Mouse (Mus musculus): ENCODE measurements at regions not wholly inside any gene's neighbourhood (a gene's known extent, or its start where the extent isn't known, plus 50 kb on each side); places are given as distances from the start of the nearest gene placed in this dataset.

DNA sequence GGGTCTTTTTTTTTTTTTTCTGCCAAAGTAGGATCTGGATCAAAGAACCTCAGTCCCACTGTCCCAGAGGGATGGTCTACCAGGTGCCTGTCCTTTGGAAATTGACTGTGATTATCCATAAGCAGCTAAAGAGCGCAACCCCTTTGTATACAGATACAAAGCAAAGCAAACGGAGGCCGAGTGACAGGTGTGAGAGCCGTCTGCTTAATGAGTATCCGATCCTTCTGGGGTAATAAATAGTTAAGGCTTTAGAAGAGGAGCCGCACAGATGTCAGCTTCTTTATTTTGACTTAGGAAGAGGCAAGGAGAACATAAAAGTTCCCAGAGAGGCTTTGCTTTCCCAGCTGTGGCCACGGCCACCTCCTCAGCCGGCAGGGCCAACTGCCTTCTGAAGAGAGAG is 356.1 kb upstream of the Tmpo start:
- no peak overlapping the region for H3K4me2 ChIP-seq (replicated peaks)
- 56% methylated on average over 8 of the region's 8 CpGs for WGBS
- no peaks in the 10 kb centered on the region for H3K9me3 ChIP-seq (replicated peaks)
- no peaks in the 10 kb centered on the region for H3K36me3 ChIP-seq
- no peaks in the 10 kb centered on the region for H3K4me1 ChIP-seq
- H3K27ac ChIP-seq (replicated peaks) = no peak overlapping the region
- no peaks in the 10 kb centered on the region for H3K27me3 ChIP-seq
- H3K9ac ChIP-seq = no peak overlapping the region
- no peak for ATAC-seq (ENCODE audit: insufficient number of reproducible peaks, low FRiP score, low TSS enrichment, low read depth)
- no peak overlapping the region for H3K4me3 ChIP-seq (replicated peaks)

DNA sequence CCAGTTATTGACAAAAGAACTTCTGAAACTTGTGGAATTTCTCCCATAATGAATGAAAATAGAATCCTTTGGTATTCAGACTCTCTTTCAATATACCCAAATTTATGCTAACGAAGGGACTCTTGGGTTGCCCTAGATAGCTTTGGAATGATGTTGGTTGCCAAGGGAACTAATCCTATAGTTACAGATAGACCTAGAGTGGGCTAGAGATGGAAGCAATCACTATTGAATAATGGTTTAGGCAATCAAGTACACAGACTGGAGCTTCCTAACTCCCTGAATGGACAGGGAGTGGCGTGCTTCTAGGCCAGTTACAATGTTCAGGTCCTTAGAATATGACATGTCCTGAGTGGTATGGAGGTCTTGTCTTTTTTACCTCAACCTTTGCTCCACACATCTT is 354.3 kb upstream of the Tmpo start:
- Histone ChIP-seq H3K27ac (replicated peaks) (no peak overlapping the region), H3K9me3 (replicated peaks) (no peaks in the 10 kb centered on the region), H3K36me3 (no peaks in the 10 kb centered on the region), H3K4me1 (no peaks in the 10 kb centered on the region), H3K9ac (no peak overlapping the region), H3K4me3 (replicated peaks) (no peak overlapping the region), H3K27me3 (no peaks in the 10 kb centered on the region), H3K4me2 (replicated peaks) (no peak overlapping the region)
- ATAC-seq (ENCODE audit: insufficient number of reproducible peaks, low FRiP score, low TSS enrichment, low read depth) = no peak
- 80% methylated on average over 2 of the region's 2 CpGs for WGBS

DNA sequence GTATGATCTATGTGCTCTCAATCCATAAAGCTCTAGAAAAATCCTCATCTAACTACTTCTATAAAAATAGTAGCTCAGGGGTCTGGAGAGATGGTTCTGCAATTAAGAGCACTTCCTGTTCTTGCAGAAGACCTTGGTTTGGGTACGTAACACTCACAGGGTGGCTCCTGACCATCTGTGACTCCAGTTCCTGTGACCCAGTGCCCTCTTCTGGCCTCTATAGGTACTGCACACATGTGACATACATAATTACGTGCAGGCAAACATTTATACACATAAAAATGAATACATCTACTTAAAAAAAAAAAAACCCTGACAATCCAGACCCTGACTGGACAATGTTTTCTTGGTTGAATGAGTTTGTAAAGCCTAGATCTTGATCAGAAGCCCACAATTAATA is 347.2 kb upstream of the Tmpo start:
- no peaks in the 10 kb centered on the region for H3K9me3 ChIP-seq (replicated peaks)
- no peaks in the 10 kb centered on the region for H3K36me3 ChIP-seq
- no peak overlapping the region for H3K4me3 ChIP-seq (replicated peaks)
- no peak for ATAC-seq (ENCODE audit: insufficient number of reproducible peaks, low FRiP score, low TSS enrichment, low read depth)
- no peak overlapping the region for H3K4me2 ChIP-seq (replicated peaks)
- WGBS = 83% methylated on average over 2 of the region's 2 CpGs
- no peak overlapping the region for H3K27ac ChIP-seq (replicated peaks)
- no peak overlapping the region for H3K9ac ChIP-seq
- H3K27me3 ChIP-seq = no peaks in the 10 kb centered on the region
- H3K4me1 ChIP-seq = no peaks in the 10 kb centered on the region

DNA sequence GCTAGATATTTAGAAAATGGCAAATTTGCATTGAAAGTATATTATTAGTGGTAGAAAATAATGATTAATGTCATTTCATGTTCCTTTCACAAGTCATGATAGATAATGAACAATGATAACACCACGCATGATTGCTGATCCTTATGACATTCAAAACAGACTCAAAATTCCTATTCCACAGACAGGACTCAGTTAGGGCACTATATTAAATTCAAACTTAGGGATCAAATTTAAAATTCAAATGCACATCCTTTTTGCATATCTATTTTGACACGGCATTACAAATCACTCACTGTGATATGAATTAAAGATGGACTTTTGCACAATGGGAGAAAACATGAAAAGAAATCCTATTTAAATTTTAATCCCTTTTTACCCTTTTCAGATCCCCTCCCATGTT is 340.1 kb upstream of the Tmpo start:
- ATAC-seq (ENCODE audit: insufficient number of reproducible peaks, low FRiP score, low TSS enrichment, low read depth) = no peak
- Histone ChIP-seq H3K4me1 (no peaks in the 10 kb centered on the region), H3K4me3 (replicated peaks) (no peak overlapping the region), H3K27me3 (no peaks in the 10 kb centered on the region), H3K4me2 (replicated peaks) (no peak overlapping the region), H3K9me3 (replicated peaks) (no peaks in the 10 kb centered on the region), H3K27ac (replicated peaks) (no peak overlapping the region), H3K36me3 (no peaks in the 10 kb centered on the region), H3K9ac (no peak overlapping the region)
- 87% methylated on average over 2 of the region's 2 CpGs for WGBS

DNA sequence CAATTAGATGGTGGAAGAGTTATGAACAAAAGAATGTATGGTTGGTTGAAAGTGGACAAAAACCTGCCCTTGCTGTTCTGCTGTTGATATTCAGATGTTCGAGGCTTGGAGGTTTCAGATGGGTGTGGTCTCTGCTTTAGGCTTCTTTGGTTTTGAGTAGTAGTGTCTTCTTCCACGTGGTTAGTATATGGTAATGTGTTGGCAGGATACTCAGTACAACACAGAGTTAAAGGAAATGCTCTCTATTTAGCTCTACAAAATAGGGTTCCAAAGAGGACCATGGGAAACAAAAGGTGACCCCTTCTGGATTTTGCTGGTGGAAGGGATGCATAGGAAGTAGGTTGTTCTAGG is 333.9 kb upstream of the Tmpo start:
- H3K27me3 ChIP-seq = no peaks in the 10 kb centered on the region
- H3K27ac ChIP-seq (replicated peaks) = no peak overlapping the region
- H3K4me3 ChIP-seq (replicated peaks) = no peak overlapping the region
- H3K4me1 ChIP-seq = no peaks in the 10 kb centered on the region
- no peak for ATAC-seq (ENCODE audit: insufficient number of reproducible peaks, low FRiP score, low TSS enrichment, low read depth)
- H3K36me3 ChIP-seq = no peaks in the 10 kb centered on the region
- H3K9me3 ChIP-seq (replicated peaks) = no peaks in the 10 kb centered on the region
- 40% methylated on average over 2 of the region's 2 CpGs for WGBS
- no peak overlapping the region for H3K4me2 ChIP-seq (replicated peaks)
- H3K9ac ChIP-seq = no peak overlapping the region

DNA sequence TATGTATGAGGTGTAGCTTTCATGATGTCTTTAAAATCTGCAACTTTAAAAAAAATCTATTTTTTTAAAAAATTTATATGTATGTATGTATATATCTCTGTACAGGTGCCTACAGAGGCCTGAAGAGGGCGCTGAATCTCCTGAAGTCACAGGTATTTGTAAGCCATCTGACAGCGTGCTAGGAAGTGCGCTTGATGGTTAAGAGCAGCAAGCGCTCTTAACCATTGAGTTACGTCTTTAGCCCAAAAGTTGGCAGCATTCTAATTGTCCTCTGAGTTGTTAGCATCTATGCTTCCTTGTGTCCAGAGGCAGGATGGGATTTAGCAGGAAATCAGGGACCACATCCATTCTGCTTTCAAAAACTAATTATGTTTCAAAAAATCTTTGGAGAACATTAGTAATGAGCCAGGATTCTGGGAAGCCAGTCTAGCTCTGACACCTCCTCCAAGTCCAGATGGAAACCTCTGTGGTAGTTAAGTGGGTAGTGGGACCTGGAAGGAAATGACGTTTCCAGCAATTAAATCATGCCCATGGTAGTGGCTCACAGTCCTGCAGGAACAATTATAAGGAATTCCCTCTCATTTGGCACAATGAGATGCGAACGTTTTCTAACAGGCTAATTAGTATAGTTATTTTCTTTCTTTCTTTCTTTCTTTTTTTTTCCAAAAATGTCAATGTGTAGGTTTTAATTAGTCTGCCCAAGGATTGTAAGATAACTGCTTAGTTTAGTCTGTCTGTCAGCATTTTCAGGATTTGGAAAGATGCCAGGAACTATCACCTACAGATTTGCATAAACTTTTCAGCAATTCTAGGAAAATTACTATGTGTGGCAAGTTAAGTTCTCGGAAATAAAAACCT is 333.3 kb upstream of the Tmpo start:
- 74% methylated on average over 9 of the region's 9 CpGs for WGBS

DNA sequence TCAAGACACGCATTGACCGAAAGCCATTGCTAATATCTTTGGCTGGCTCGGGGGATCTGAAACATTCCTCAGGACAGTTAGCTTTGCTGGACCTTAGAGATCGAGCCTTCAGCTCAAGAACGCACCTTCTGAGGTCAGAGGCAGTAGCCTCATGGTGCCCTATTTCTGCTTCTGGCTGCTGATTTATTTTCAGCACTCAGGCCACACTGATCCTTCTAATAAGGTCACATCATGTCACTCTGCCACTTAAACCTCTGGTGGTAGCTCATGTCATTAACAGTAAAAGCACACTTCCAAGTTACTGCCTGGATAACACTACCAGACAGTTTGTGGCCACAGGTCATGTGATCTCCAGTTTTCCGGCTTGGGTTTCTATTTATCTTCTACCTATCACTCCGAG is 325.9 kb upstream of the Tmpo start:
- no peak overlapping the region for H3K27ac ChIP-seq (replicated peaks)
- no peaks in the 10 kb centered on the region for H3K36me3 ChIP-seq
- H3K9ac ChIP-seq = no peak overlapping the region
- H3K4me1 ChIP-seq = no peaks in the 10 kb centered on the region
- no peak overlapping the region for H3K4me3 ChIP-seq (replicated peaks)
- H3K4me2 ChIP-seq (replicated peaks) = no peak overlapping the region
- no peak for ATAC-seq (ENCODE audit: insufficient number of reproducible peaks, low FRiP score, low TSS enrichment, low read depth)
- 87% methylated on average over 7 of the region's 7 CpGs for WGBS
- H3K9me3 ChIP-seq (replicated peaks) = no peaks in the 10 kb centered on the region
- no peaks in the 10 kb centered on the region for H3K27me3 ChIP-seq

More for the DNA sequence above, 333.3 kb upstream of the Tmpo start:
- no peaks in the 10 kb centered on the region for H3K4me1 ChIP-seq
- ATAC-seq (ENCODE audit: insufficient number of reproducible peaks, low FRiP score, low TSS enrichment, low read depth) = no peak
- no peaks in the 10 kb centered on the region for H3K9me3 ChIP-seq (replicated peaks)
- H3K4me2 ChIP-seq (replicated peaks) = no peak overlapping the region
- H3K27ac ChIP-seq (replicated peaks) = no peak overlapping the region
- no peak overlapping the region for H3K9ac ChIP-seq
- H3K36me3 ChIP-seq = no peaks in the 10 kb centered on the region
- H3K4me3 ChIP-seq (replicated peaks) = no peak overlapping the region
- no peaks in the 10 kb centered on the region for H3K27me3 ChIP-seq

DNA sequence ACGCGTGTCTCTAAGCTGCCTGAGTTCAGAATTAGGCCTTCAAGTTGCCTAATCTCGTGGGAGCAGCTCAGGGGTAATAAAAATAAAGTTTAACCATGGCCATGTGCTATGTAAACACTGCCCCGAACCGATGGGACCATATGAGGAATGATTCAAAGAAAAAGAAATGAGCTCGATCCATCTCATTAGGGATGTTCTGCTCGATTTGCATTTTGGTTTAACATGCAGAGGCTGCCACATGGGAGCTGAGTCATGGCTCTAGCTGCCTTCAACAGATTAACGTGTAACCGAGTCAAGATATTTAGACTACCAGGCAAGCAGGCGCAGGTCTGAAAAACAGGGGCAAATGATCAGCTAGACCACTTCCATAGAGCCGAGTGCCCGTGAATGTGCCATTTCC is 323.8 kb upstream of the Tmpo start:
- Histone ChIP-seq H3K27ac (replicated peaks) (no peak overlapping the region), H3K4me3 (replicated peaks) (no peak overlapping the region), H3K9me3 (replicated peaks) (no peaks in the 10 kb centered on the region), H3K36me3 (no peaks in the 10 kb centered on the region), H3K4me1 (no peaks in the 10 kb centered on the region), H3K9ac (no peak overlapping the region), H3K4me2 (replicated peaks) (no peak overlapping the region), H3K27me3 (no peaks in the 10 kb centered on the region)
- no peak for ATAC-seq (ENCODE audit: insufficient number of reproducible peaks, low FRiP score, low TSS enrichment, low read depth)
- 65% methylated on average over 12 of the region's 12 CpGs for WGBS

DNA sequence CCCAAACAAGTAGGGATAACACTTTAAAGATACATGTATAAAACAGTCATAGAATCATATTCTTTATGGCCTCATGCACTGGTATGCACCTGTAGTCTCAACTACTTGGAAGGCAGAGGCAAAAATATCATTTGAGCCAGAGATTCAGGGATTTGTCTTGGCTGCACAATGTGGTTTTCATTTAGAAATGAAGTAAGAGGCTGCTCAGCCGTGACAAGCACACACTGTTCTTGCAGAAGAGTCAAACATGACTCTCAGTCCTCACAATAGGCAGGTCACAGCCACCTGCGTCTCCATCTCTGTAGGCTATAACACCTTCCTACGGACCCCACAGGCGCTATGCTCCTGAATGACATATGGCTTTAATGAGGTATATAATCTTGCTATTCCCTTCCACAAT is 317.4 kb upstream of the Tmpo start:
- H3K9ac ChIP-seq = no peak overlapping the region
- WGBS = 54% methylated on average over 4 of the region's 4 CpGs
- H3K9me3 ChIP-seq (replicated peaks) = no peaks in the 10 kb centered on the region
- no peaks in the 10 kb centered on the region for H3K27me3 ChIP-seq
- no peak overlapping the region for H3K4me2 ChIP-seq (replicated peaks)
- H3K4me1 ChIP-seq = no peaks in the 10 kb centered on the region
- no peaks in the 10 kb centered on the region for H3K36me3 ChIP-seq
- no peak for ATAC-seq (ENCODE audit: insufficient number of reproducible peaks, low FRiP score, low TSS enrichment, low read depth)
- H3K27ac ChIP-seq (replicated peaks) = no peak overlapping the region
- H3K4me3 ChIP-seq (replicated peaks) = no peak overlapping the region

DNA sequence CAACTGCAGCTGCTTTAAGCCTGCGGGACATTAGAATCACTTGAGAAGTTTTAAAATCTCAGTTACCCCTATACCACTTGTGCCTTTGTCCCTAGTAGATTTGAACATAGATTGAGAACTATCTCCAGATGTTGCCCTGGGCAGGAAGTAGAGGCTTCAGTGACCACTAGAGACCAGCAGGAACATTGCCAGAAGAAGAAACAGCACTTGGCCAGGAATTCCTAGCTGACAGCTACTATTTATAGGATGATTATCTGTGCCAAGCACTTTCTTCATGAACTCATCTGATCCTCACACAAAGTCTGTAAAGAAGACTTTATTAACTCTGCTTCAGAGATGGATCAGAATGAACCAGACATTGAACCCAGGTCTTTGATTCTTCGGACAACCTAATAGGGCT is 283.6 kb upstream of the Tmpo start:
- WGBS = 87% methylated on average over 2 of the region's 2 CpGs
- no peaks in the 10 kb centered on the region for H3K9me3 ChIP-seq (replicated peaks)

DNA sequence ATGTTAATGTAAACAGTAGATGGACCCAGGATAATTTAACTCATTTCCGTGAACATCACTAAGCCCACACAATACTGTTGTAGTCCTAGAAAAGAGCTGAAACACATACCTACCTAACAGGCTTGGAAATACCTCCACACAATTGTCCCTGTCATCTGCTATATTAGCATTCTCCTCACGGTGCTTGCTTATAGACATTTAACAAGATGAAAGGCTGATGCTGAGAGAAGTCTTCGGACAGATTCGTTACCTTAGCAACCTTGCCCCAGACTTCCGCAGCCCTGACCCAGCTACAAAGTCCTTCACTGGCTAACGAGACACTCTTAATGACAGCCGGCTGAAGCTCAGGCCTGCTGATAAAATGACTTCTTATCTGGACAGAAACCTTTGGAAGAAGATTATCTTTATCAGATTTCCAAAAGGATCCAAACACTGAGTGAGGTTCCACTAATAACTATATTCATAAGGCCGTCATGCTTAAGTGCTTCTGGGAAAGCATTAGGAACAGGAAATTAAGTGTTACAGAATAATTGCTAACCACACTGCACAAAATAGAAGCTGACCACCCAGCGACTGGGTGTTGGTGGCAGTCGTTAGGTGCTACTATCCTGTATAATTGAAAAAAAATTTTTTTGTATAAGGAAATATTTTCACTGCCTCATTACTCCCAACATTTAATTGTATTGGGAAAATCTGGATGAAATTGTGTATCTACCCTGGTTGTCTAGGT is 267.0 kb upstream of the Tmpo start:
- no peaks in the 10 kb centered on the region for H3K9me3 ChIP-seq (replicated peaks)
- ATAC-seq (ENCODE audit: insufficient number of reproducible peaks, low FRiP score, low TSS enrichment, low read depth) = no peak
- H3K4me3 ChIP-seq (replicated peaks) = no peak overlapping the region
- no peak overlapping the region for H3K9ac ChIP-seq
- H3K27me3 ChIP-seq = no peaks in the 10 kb centered on the region
- H3K4me2 ChIP-seq (replicated peaks) = no peak overlapping the region
- WGBS = 47% methylated on average over 10 of the region's 10 CpGs
- no peaks in the 10 kb centered on the region for H3K36me3 ChIP-seq
- H3K27ac ChIP-seq (replicated peaks) = no peak overlapping the region
- H3K4me1 ChIP-seq = no peaks in the 10 kb centered on the region

More for the DNA sequence above, 283.6 kb upstream of the Tmpo start:
- no peaks in the 10 kb centered on the region for H3K27me3 ChIP-seq
- H3K27ac ChIP-seq (replicated peaks) = no peak overlapping the region
- H3K4me2 ChIP-seq (replicated peaks) = no peak overlapping the region
- no peak overlapping the region for H3K4me3 ChIP-seq (replicated peaks)
- no peaks in the 10 kb centered on the region for H3K4me1 ChIP-seq
- no peak for ATAC-seq (ENCODE audit: insufficient number of reproducible peaks, low FRiP score, low TSS enrichment, low read depth)
- no peak overlapping the region for H3K9ac ChIP-seq
- no peaks in the 10 kb centered on the region for H3K36me3 ChIP-seq

DNA sequence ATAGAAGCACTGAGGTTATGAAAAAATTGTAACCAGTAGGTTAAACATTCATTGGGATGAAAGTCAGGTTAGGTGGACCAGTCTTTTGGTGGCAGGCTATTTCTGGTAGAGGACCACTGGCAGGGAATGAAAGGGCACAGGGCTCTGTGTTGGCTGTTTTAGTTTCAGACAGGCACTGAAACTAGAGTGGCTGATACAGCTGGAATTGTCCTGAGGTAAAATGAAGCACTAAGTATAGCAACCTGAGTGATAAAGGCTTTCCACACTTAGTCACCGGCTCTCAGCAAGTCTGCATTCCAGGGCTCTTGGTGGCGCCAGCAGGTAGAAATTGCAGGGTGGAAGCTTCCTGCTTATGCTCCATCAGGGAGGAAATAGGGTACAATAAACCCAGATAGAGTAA is 262.2 kb upstream of the Tmpo start:
- Histone ChIP-seq H3K9me3 (replicated peaks) (no peaks in the 10 kb centered on the region), H3K27me3 (no peaks in the 10 kb centered on the region), H3K36me3 (no peaks in the 10 kb centered on the region), H3K4me2 (replicated peaks) (no peak overlapping the region), H3K4me3 (replicated peaks) (no peak overlapping the region), H3K9ac (no peak overlapping the region), H3K4me1 (no peaks in the 10 kb centered on the region), H3K27ac (replicated peaks) (no peak overlapping the region)
- ATAC-seq (ENCODE audit: insufficient number of reproducible peaks, low FRiP score, low TSS enrichment, low read depth) = no peak
- 58% methylated on average over 2 of the region's 2 CpGs for WGBS
